Mouse (Mus musculus) stomach, postnatal 0 days (tissue): ENCODE data around the gene Casq2. TPM values are rescaled to one million over a fixed set of nuclear protein-coding genes. Genes with fewer than 3 reads are reported as not detected.

Experiments
- ATAC-seq: fragments of 200-750 bp; cut with Nextera tagmentation; 2 replicates; pipeline ENCODE4 v1.8.0; 2017; ENCODE audit not compliant: low FRiP score, low TSS enrichment
- DNase-seq: peaks from one replicate; pipeline ENCODE4 v3.0.0-alpha.2; 2016; ENCODE audit warnings: low spot score
- H3K27ac ChIP-seq: fragments of 300-500 bp; sonication (generic); replicated peaks from 2 replicates; pipeline ENCODE4 v1.5.1; 2014; ENCODE audit warnings: mild to moderate bottlenecking, control low read depth
- H3K27me3 ChIP-seq: fragments of 300-500 bp; sonication (generic); 2 replicates; pipeline ENCODE4 v1.6.1; 2014; ENCODE audit warnings: low read length; ENCODE audit not compliant: control insufficient read depth, insufficient read depth
- H3K36me3 ChIP-seq: fragments of 300-500 bp; sonication (generic); 2 replicates; pipeline ENCODE4 v1.6.1; 2014; ENCODE audit warnings: low read length, mixed read lengths; ENCODE audit not compliant: control insufficient read depth, insufficient read depth
- H3K4me1 ChIP-seq: fragments of 300-500 bp; sonication (generic); replicated peaks from 2 replicates; pipeline ENCODE4 v1.6.1; 2014; ENCODE audit warnings: antibody characterized with exemption; ENCODE audit not compliant: control insufficient read depth, insufficient read depth
- H3K4me2 ChIP-seq: fragments of 300-500 bp; sonication (generic); replicated peaks from 2 replicates; pipeline ENCODE4 v1.6.1; 2014; ENCODE audit warnings: low read depth, mild to moderate bottlenecking, control low read depth, moderate library complexity
- H3K4me3 ChIP-seq: fragments of 300-500 bp; sonication (generic); 2 replicates; pipeline ENCODE4 v1.5.1; 2014; ENCODE audit warnings: low read depth, low read length, control low read depth
- H3K9ac ChIP-seq: fragments of 300-500 bp; sonication (generic); 2 replicates; pipeline ENCODE4 v1.6.1; 2014; ENCODE audit warnings: mild to moderate bottlenecking, low read length, control low read depth, mixed read lengths
- H3K9me3 ChIP-seq: fragments of 300-500 bp; sonication (generic); 2 replicates; pipeline ENCODE4 v1.6.1; 2016; ENCODE audit warnings: low read length; ENCODE audit not compliant: control insufficient read depth
- CTCF ChIP-seq: IDR thresholded peaks from 2 replicates; pipeline ENCODE4 v1.5.1; 2016; ENCODE audit warnings: antibody characterized with exemption, low read depth, mild to moderate bottlenecking, moderate library complexity
- EP300 ChIP-seq: optimal IDR thresholded peaks from 2 replicates; pipeline ENCODE3; 2016; ENCODE audit warnings: antibody characterized with exemption
- WGBS: fragments of 180-500 bp; shearing (Covaris S2); extraction: QIAGEN DNeasy Blood & Tissue Kit; methylation state at CpG from one replicate; pipeline ENCODE4 v1.1.7; 2014; 5-methylcytosine and 5-hydroxymethylcytosine counted together
- polyA plus RNA-seq: library from polyadenylated mRNA; unstranded; fragments of >200 nt; fragmentation: Nextera tagmentation; extraction: Ambion mirVana; gene quantifications from 2 replicates; pipeline ENCODE4 v1.2.1, GENCODE M21; 2015

The Casq2 gene
- polyA plus RNA-seq, 1 experiment from 2014 or later = 2.5 TPM

- Histone ChIP-seq H3K4me1 (no peaks in the 10 kb centered on the region), H3K9me3 (no peaks in the 10 kb centered on the region), H3K27me3 (no peaks in the 10 kb centered on the region), H3K9ac (no peak overlapping the region), H3K4me2 (no peak overlapping the region), H3K4me3 (no peak overlapping the region), H3K27ac (no peak overlapping the region), H3K36me3 (0 out of 2 replicates have a peak, but pooled peaks cover 5% of the 10 kb centered on the region)
- DNase-seq = no peak
- 75% methylated on average over 4 of the region's 4 CpGs for WGBS
- TF ChIP-seq CTCF (no peak), EP300 (no peak)
- ATAC-seq = no peak
Observed at GRCm38 (mm10) chr3:102179869-102180268, 93.7 kb downstream of the Casq2 start.

GRCm38 (mm10) chr3:102180746-102181145 is 94.5 kb downstream of the Casq2 start:
- Histone ChIP-seq H3K36me3 (0 out of 2 replicates have a peak, but pooled peaks cover 5% of the 10 kb centered on the region), H3K27me3 (no peaks in the 10 kb centered on the region), H3K27ac (no peak overlapping the region), H3K4me1 (no peaks in the 10 kb centered on the region), H3K4me3 (no peak overlapping the region), H3K9me3 (no peaks in the 10 kb centered on the region), H3K4me2 (no peak overlapping the region), H3K9ac (no peak overlapping the region)
- TF ChIP-seq CTCF = no peak
- no peak for TF ChIP-seq EP300
- 55% methylated on average over 7 of the region's 7 CpGs for WGBS
- no peak for DNase-seq
- no peak for ATAC-seq

GRCm38 (mm10) chr3:102181191-102181590 is 95.0 kb downstream of the Casq2 start:
- H3K36me3 ChIP-seq = 0 out of 2 replicates have a peak, but pooled peaks cover 5% of the 10 kb centered on the region
- H3K9me3 ChIP-seq = no peaks in the 10 kb centered on the region
- no peaks in the 10 kb centered on the region for H3K4me1 ChIP-seq
- no peak for TF ChIP-seq EP300
- no peak for TF ChIP-seq CTCF
- no peak overlapping the region for H3K4me3 ChIP-seq
- H3K4me2 ChIP-seq = no peak overlapping the region
- DNase-seq (no peak), ATAC-seq (no peak)
- no peaks in the 10 kb centered on the region for H3K27me3 ChIP-seq
- WGBS = 71% methylated on average over 4 of the region's 4 CpGs
- H3K9ac ChIP-seq = no peak overlapping the region
- no peak overlapping the region for H3K27ac ChIP-seq

- H3K9me3 ChIP-seq = no peaks in the 10 kb centered on the region
- H3K36me3 ChIP-seq = 0 out of 2 replicates have a peak, but pooled peaks cover 5% of the 10 kb centered on the region
- H3K9ac ChIP-seq = no peak overlapping the region
- no peak overlapping the region for H3K4me2 ChIP-seq
- no peaks in the 10 kb centered on the region for H3K4me1 ChIP-seq
- no peak overlapping the region for H3K27ac ChIP-seq
- WGBS = 73% methylated on average over 2 of the region's 2 CpGs
- no peak for ATAC-seq
- no peak for TF ChIP-seq CTCF
- TF ChIP-seq EP300 = no peak
- H3K27me3 ChIP-seq = no peaks in the 10 kb centered on the region
- no peak overlapping the region for H3K4me3 ChIP-seq
- no peak for DNase-seq
Observed at GRCm38 (mm10) chr3:102182601-102183000, 96.4 kb downstream of the Casq2 start.

- DNase-seq = no peak
- Histone ChIP-seq H3K27ac (no peak overlapping the region), H3K4me2 (no peak overlapping the region), H3K9ac (no peak overlapping the region), H3K27me3 (no peaks in the 10 kb centered on the region), H3K4me1 (no peaks in the 10 kb centered on the region), H3K36me3 (0 out of 2 replicates have a peak, but pooled peaks cover 3% of the 10 kb centered on the region), H3K9me3 (no peaks in the 10 kb centered on the region), H3K4me3 (no peak overlapping the region)
- 61% methylated on average over 5 of the region's 5 CpGs for WGBS
- no peak for ATAC-seq
- TF ChIP-seq EP300 = no peak
Observed at GRCm38 (mm10) chr3:102184721-102185120, 98.5 kb downstream of the Casq2 start.

GRCm38 (mm10) chr3:102187401-102187800 is 101.2 kb downstream of the Casq2 start:
- Histone ChIP-seq H3K4me2 (no peak overlapping the region), H3K4me3 (no peak overlapping the region), H3K4me1 (no peaks in the 10 kb centered on the region; the same call in 1 of the 2 replicates), H3K27ac (no peak overlapping the region), H3K9me3 (no peaks in the 10 kb centered on the region), H3K9ac (no peak overlapping the region), H3K36me3 (peaks cover 5% of the 10 kb centered on the region; the same call in 1 of the 2 replicates), H3K27me3 (no peaks in the 10 kb centered on the region)
- WGBS = 56% methylated on average over 4 of the region's 4 CpGs
- peak; percentile 61; the same call in 1 of the 2 replicates for ATAC-seq
- DNase-seq = no peak
- TF ChIP-seq EP300 = no peak
- TF ChIP-seq CTCF = no peak
